In genomic region chr6:146751671-146752070, GRCm38 (mm10) we compare ENCODE assay signal across 8 mouse cellular contexts. TPM values are rescaled to one million over a fixed set of nuclear protein-coding genes. Genes with fewer than 3 reads are reported as not detected.
DNase-seq lines count a peak whose midpoint lies in the region; ATAC-seq and TF ChIP-seq lines count a peak whose summit lies in the region.

No protein-coding gene starts in this region.

- no peak overlapping the region for H3K4me3 ChIP-seq in liver, adult 2 months (ENCODE audit: insufficient read depth, low read depth, low read length)
- no peak overlapping the region for H3K4me3 ChIP-seq in liver, embryonic 12.5 days
- H3K4me3 ChIP-seq in heart, embryonic 16.5 days (ENCODE audit: low read length), result no peak overlapping the region
- no peak overlapping the region for H3K4me3 ChIP-seq in midbrain, embryonic 16.5 days (ENCODE audit: low read depth, low read length)

- no peak overlapping the region for H3K27ac ChIP-seq in liver, adult 2 months (replicated peaks; ENCODE audit: insufficient read depth, low read depth, low read length)
- H3K27ac ChIP-seq in liver, embryonic 12.5 days, result no peak overlapping the region
- H3K27ac ChIP-seq in heart, embryonic 16.5 days (ENCODE audit: low read length), result peak overlapping the region; percentile 80
- H3K27ac ChIP-seq in midbrain, embryonic 16.5 days (ENCODE audit: low read length), result no peak overlapping the region

- no peak for TF ChIP-seq POLR2A in liver, adult 2 months (IDR thresholded peaks at IDR 0.05; ENCODE audit: extremely low read depth, insufficient read depth, low read length)

- no peak for ATAC-seq in liver, embryonic 12.5 days
- ATAC-seq in heart, embryonic 16.5 days (replicated peaks; ENCODE audit: extremely low read depth, insufficient read depth, low FRiP score), result peak; percentile 82
- ATAC-seq in midbrain, embryonic 16.5 days, result no peak; the same call in 1 of the 2 replicates
- no peak for ATAC-seq in cerebellum, adult (ENCODE audit: insufficient number of reproducible peaks, low FRiP score, low TSS enrichment)

- no peak for TF ChIP-seq CTCF in liver, adult 2 months (IDR thresholded peaks at IDR 0.05; ENCODE audit: low read depth, low read length)

- no peak overlapping the region for H3K9ac ChIP-seq in liver, adult 2 months (ENCODE audit: low read depth, low read length)
- H3K9ac ChIP-seq in liver, embryonic 12.5 days, result no peak overlapping the region
- no peak overlapping the region for H3K9ac ChIP-seq in heart, embryonic 16.5 days (ENCODE audit: low read length)
- no peak overlapping the region for H3K9ac ChIP-seq in midbrain, embryonic 16.5 days (ENCODE audit: low read depth, low read length)

- WGBS in liver, adult 2 months, result 15% methylated on average over 1 of the region's 1 CpGs
- 70% methylated on average over 1 of the region's 1 CpGs for WGBS in liver, embryonic 12.5 days (ENCODE audit: insufficient replicate concordance)
- 16% methylated on average over 1 of the region's 1 CpGs for WGBS in heart, embryonic 16.5 days
- 75% methylated on average over 1 of the region's 1 CpGs for WGBS in midbrain, embryonic 16.5 days

- H3K4me1 ChIP-seq in liver, adult 2 months (ENCODE audit: control insufficient read depth, insufficient read depth, low read length), result peaks cover 7% of the 10 kb centered on the region
- H3K4me1 ChIP-seq in liver, embryonic 12.5 days, result peaks cover 29% of the 10 kb centered on the region
- peaks cover 66% of the 10 kb centered on the region for H3K4me1 ChIP-seq in heart, embryonic 16.5 days (ENCODE audit: control insufficient read depth, insufficient read depth, low read length)
- H3K4me1 ChIP-seq in midbrain, embryonic 16.5 days (ENCODE audit: control insufficient read depth, insufficient read depth, low read length), result peaks cover 6% of the 10 kb centered on the region

- H3K79me2 ChIP-seq in liver, adult 2 months (ENCODE audit: control insufficient read depth, insufficient read depth, low read length), result peaks cover 27% of the 10 kb centered on the region; the same call in 1 of the 2 replicates

- DNase-seq in liver, adult 2 months (ENCODE audit: extremely low read depth, low read depth, low spot score), result peak; percentile 92
- peak; percentile 61 for DNase-seq in NIH3T3 (ENCODE audit: low read depth)
- peak; percentile 56 for DNase-seq in lung, postnatal 36 days
- DNase-seq in frontal cortex, postnatal 36 days (ENCODE audit: low spot score in 2 of 2), result no peak

- no peaks in the 10 kb centered on the region for H3K27me3 ChIP-seq in liver, adult 2 months (ENCODE audit: control insufficient read depth, insufficient read depth, low read length)
- H3K27me3 ChIP-seq in liver, embryonic 12.5 days (replicated peaks), result no peaks in the 10 kb centered on the region
- no peaks in the 10 kb centered on the region for H3K27me3 ChIP-seq in heart, embryonic 16.5 days (ENCODE audit: control insufficient read depth, insufficient read depth, low read length)
- no peaks in the 10 kb centered on the region for H3K27me3 ChIP-seq in midbrain, embryonic 16.5 days (ENCODE audit: control insufficient read depth, insufficient read depth, low read depth, low read length)

- H3K4me2 ChIP-seq in liver, embryonic 12.5 days, result no peak overlapping the region
- H3K4me2 ChIP-seq in heart, embryonic 16.5 days (ENCODE audit: low read depth, low read length), result no peak overlapping the region
- no peak overlapping the region for H3K4me2 ChIP-seq in midbrain, embryonic 16.5 days (ENCODE audit: low read length)

- H3K36me3 ChIP-seq in liver, adult 2 months (ENCODE audit: control insufficient read depth, insufficient read depth, low read length), result no peaks in the 10 kb centered on the region
- H3K36me3 ChIP-seq in liver, embryonic 12.5 days, result no peaks in the 10 kb centered on the region
- H3K36me3 ChIP-seq in heart, embryonic 16.5 days (ENCODE audit: control insufficient read depth, insufficient read depth), result no peaks in the 10 kb centered on the region
- H3K36me3 ChIP-seq in midbrain, embryonic 16.5 days (ENCODE audit: control insufficient read depth, insufficient read depth, low read length), result no peaks in the 10 kb centered on the region

- H3K9me3 ChIP-seq in liver, embryonic 12.5 days (replicated peaks), result no peaks in the 10 kb centered on the region
- H3K9me3 ChIP-seq in heart, embryonic 16.5 days (replicated peaks; ENCODE audit: control insufficient read depth, low read length), result no peaks in the 10 kb centered on the region
- H3K9me3 ChIP-seq in midbrain, embryonic 16.5 days (replicated peaks; ENCODE audit: control insufficient read depth, low read length, poor library complexity, severe bottlenecking), result no peaks in the 10 kb centered on the region

RNA-seq across cellular contexts. Expression of gene Stk38l, which starts 26.9 kb away (rescaled TPM):
- 8.3 and 10.4 TPM in 2 replicates for total RNA-seq in liver, adult 2 months (2014; rRNA removed)
- polyA plus RNA-seq in liver, adult 2 months (2012; rRNA removed), result 2.4 and 3.5 TPM in 2 replicates
- 6.7 and 6.8 TPM in 2 replicates for polyA plus RNA-seq in liver, embryonic 12.5 days (2016; fragmentation: Nextera tagmentation; extraction: Ambion mirVana)
- 28.9 and 30.3 TPM in 2 replicates for polyA plus RNA-seq in heart, embryonic 16.5 days (2015; fragmentation: Nextera tagmentation; extraction: Ambion mirVana)
- polyA plus RNA-seq in midbrain, embryonic 16.5 days (2015; fragmentation: Nextera tagmentation; extraction: Ambion mirVana), result 14.4 and 15.8 TPM in 2 replicates

RNA-seq across cellular contexts. Expression of gene Arntl2, which starts 44.2 kb away (rescaled TPM):
- 0.40 and 6.1 TPM in 2 replicates for total RNA-seq in liver, adult 2 months (2014; rRNA removed)
- polyA plus RNA-seq in liver, adult 2 months (2012; rRNA removed), result 1.6 and 2.4 TPM in 2 replicates
- 0.50 and 0.94 TPM in 2 replicates for polyA plus RNA-seq in liver, embryonic 12.5 days (2016; fragmentation: Nextera tagmentation; extraction: Ambion mirVana)
- polyA plus RNA-seq in heart, embryonic 16.5 days (2015; fragmentation: Nextera tagmentation; extraction: Ambion mirVana), result 2.8 and 2.9 TPM in 2 replicates
- 2.9 and 4.2 TPM in 2 replicates for polyA plus RNA-seq in midbrain, embryonic 16.5 days (2015; fragmentation: Nextera tagmentation; extraction: Ambion mirVana)

Comparison
In these comparisons a context has a peak if more than half of its experiments do, and no peak if none do; other contexts are left out.
1. DNase-seq: peak in liver, adult 2 months (single experiment), NIH3T3 (single experiment) and lung, postnatal 36 days (single experiment); none in frontal cortex, postnatal 36 days (0 of 2).